Mouse (Mus musculus) stomach, postnatal 0 days (tissue): ENCODE results near the gene Usp28.

ENCODE experiments used
- CTCF ChIP-seq: IDR thresholded peaks from 2 replicates; pipeline ENCODE4 v1.5.1; 2016; ENCODE audit warnings: antibody characterized with exemption, low read depth, mild to moderate bottlenecking, moderate library complexity
- EP300 ChIP-seq: optimal IDR thresholded peaks from 2 replicates; pipeline ENCODE3; 2016; ENCODE audit warnings: antibody characterized with exemption

- no peak for TF ChIP-seq CTCF
- TF ChIP-seq EP300, result no peak
Observed at GRCm38 (mm10) chr9:48981827-48982226, 3.3 kb upstream of the Usp28 start.
